Mouse (Mus musculus): ENCODE data around the gene Nadk2. TPM values are rescaled to one million over a fixed set of nuclear protein-coding genes. Genes with fewer than 3 reads are reported as not detected.

Gene Nadk2
- polyA plus RNA-seq, 1 experiment from 2014 or later: 33.0 TPM

- H3K36me3 ChIP-seq (ENCODE audit: control insufficient read depth, insufficient read depth, low read length): peaks cover 78% of the 10 kb centered on the region
- no peaks in the 10 kb centered on the region for H3K27me3 ChIP-seq (ENCODE audit: control insufficient read depth, insufficient read depth, low read length)
- H3K9ac ChIP-seq (ENCODE audit: low read depth, low read length): no peak overlapping the region
- WGBS: 85% methylated on average over 13 of the region's 13 CpGs
- H3K4me1 ChIP-seq (ENCODE audit: control insufficient read depth, insufficient read depth, low read length): 0 out of 2 replicates have a peak, but pooled peaks cover 3% of the 10 kb centered on the region
- ATAC-seq (ENCODE audit: low FRiP score, low TSS enrichment): no peak
- no peak overlapping the region for H3K4me2 ChIP-seq (replicated peaks; ENCODE audit: low read depth, low read length)
- H3K4me3 ChIP-seq (ENCODE audit: low read length): no peak overlapping the region
- no peak overlapping the region for H3K27ac ChIP-seq (ENCODE audit: low read depth, low read length)
- no peaks in the 10 kb centered on the region for H3K9me3 ChIP-seq (ENCODE audit: control insufficient read depth, low read length)
Measured at GRCm38 (mm10) chr15:9132693-9133443, 61.8 kb downstream of the Nadk2 start.

GRCm38 (mm10) chr15:9134891-9135507, 63.9 kb downstream of the Nadk2 start:
- peaks cover 65% of the 10 kb centered on the region for H3K36me3 ChIP-seq (ENCODE audit: control insufficient read depth, insufficient read depth, low read length)

GRCm38 (mm10) chr15:9139447-9139846, 68.4 kb downstream of the Nadk2 start:
- no peak for ATAC-seq (ENCODE audit: low FRiP score, low TSS enrichment)
- Histone ChIP-seq H3K9ac (ENCODE audit: low read depth, low read length) (peak overlapping the region; percentile 66), H3K4me2 (replicated peaks; ENCODE audit: low read depth, low read length) (peak overlapping the region; percentile 67), H3K27ac (ENCODE audit: low read depth, low read length) (peak overlapping the region; percentile 24; the same call in 1 of the 2 replicates), H3K4me3 (ENCODE audit: low read length) (peak overlapping the region; percentile 75), H3K9me3 (ENCODE audit: control insufficient read depth, low read length) (no peaks in the 10 kb centered on the region), H3K36me3 (ENCODE audit: control insufficient read depth, insufficient read depth, low read length) (peaks cover 34% of the 10 kb centered on the region), H3K27me3 (ENCODE audit: control insufficient read depth, insufficient read depth, low read length) (no peaks in the 10 kb centered on the region), H3K4me1 (ENCODE audit: control insufficient read depth, insufficient read depth, low read length) (peaks cover 14% of the 10 kb centered on the region; the same call in 1 of the 2 replicates)
- 20% methylated on average over 10 of the region's 10 CpGs for WGBS

More at GRCm38 (mm10) chr15:9134891-9135507, 63.9 kb downstream of the Nadk2 start:
- Histone ChIP-seq H3K4me2 (replicated peaks; ENCODE audit: low read depth, low read length) (no peak overlapping the region), H3K4me3 (ENCODE audit: low read length) (no peak overlapping the region), H3K27ac (ENCODE audit: low read depth, low read length) (no peak overlapping the region), H3K4me1 (ENCODE audit: control insufficient read depth, insufficient read depth, low read length) (peaks cover 14% of the 10 kb centered on the region; the same call in 1 of the 2 replicates), H3K9me3 (ENCODE audit: control insufficient read depth, low read length) (no peaks in the 10 kb centered on the region), H3K27me3 (ENCODE audit: control insufficient read depth, insufficient read depth, low read length) (no peaks in the 10 kb centered on the region), H3K9ac (ENCODE audit: low read depth, low read length) (no peak overlapping the region)
- WGBS: 72% methylated on average over 6 of the region's 6 CpGs
- no peak for ATAC-seq (ENCODE audit: low FRiP score, low TSS enrichment)

GRCm38 (mm10) chr15:9140252-9140680, 69.2 kb downstream of the Nadk2 start, which contains the start of gene Lmbrd2:
Gene Lmbrd2, plus strand, starts transcription at chr15:9140550.
- Histone ChIP-seq H3K4me2 (replicated peaks; ENCODE audit: low read depth, low read length) (peak within 1 kb of the TSS; percentile 67), H3K36me3 (ENCODE audit: control insufficient read depth, insufficient read depth, low read length) (peaks cover 26% of the 10 kb centered on the region), H3K9ac (ENCODE audit: low read depth, low read length) (peak within 1 kb of the TSS; percentile 76), H3K9me3 (ENCODE audit: control insufficient read depth, low read length) (no peaks in the 10 kb centered on the region), H3K27me3 (ENCODE audit: control insufficient read depth, insufficient read depth, low read length) (no peaks in the 10 kb centered on the region), H3K27ac (ENCODE audit: low read depth, low read length) (peak within 1 kb of the TSS; percentile 66), H3K4me1 (ENCODE audit: control insufficient read depth, insufficient read depth, low read length) (peaks cover 11% of the 10 kb centered on the region; the same call in 1 of the 2 replicates), H3K4me3 (ENCODE audit: low read length) (peak within 1 kb of the TSS; percentile 75)
- ATAC-seq (ENCODE audit: low FRiP score, low TSS enrichment): peak; percentile 98
- 1% methylated on average over 34 of the region's 34 CpGs for WGBS

DNA sequence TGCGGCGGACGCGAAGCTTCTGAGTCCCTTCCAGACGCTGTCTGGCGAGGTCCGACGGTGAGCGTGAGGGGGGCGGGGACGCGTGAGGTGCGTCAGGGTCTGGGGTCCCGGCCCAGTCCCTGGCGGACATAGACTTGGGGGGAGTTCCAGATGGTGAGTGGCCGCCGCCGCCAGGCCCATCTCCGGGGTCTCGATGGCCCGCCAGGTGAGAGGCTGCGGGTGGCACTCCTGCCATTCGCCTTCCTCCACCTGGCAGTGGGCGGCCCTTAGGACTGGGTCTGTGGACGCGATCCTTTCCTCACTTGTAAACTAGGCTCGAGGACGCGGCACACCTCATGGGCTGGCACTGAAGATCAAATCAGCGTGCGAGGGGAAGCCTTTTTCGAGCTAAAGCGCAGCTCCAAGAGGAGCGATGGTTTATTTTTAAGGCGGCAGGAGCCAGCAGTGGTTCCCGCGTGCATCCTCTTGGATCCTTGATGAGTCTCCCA, 69.7 kb downstream of the Nadk2 start:
- Histone ChIP-seq H3K4me2 (replicated peaks; ENCODE audit: low read depth, low read length) (peak overlapping the region; percentile 52), H3K27ac (ENCODE audit: low read depth, low read length) (peak overlapping the region; percentile 66), H3K36me3 (ENCODE audit: control insufficient read depth, insufficient read depth, low read length) (peaks cover 24% of the 10 kb centered on the region), H3K9ac (ENCODE audit: low read depth, low read length) (peak overlapping the region; percentile 76), H3K9me3 (ENCODE audit: control insufficient read depth, low read length) (no peaks in the 10 kb centered on the region), H3K4me3 (ENCODE audit: low read length) (peak overlapping the region; percentile 75), H3K4me1 (ENCODE audit: control insufficient read depth, insufficient read depth, low read length) (peaks cover 11% of the 10 kb centered on the region; the same call in 1 of the 2 replicates), H3K27me3 (ENCODE audit: control insufficient read depth, insufficient read depth, low read length) (no peaks in the 10 kb centered on the region)
- WGBS: under 1% methylated on average over 35 of the region's 37 CpGs
- peak; percentile 91 for ATAC-seq (ENCODE audit: low FRiP score, low TSS enrichment)

DNA sequence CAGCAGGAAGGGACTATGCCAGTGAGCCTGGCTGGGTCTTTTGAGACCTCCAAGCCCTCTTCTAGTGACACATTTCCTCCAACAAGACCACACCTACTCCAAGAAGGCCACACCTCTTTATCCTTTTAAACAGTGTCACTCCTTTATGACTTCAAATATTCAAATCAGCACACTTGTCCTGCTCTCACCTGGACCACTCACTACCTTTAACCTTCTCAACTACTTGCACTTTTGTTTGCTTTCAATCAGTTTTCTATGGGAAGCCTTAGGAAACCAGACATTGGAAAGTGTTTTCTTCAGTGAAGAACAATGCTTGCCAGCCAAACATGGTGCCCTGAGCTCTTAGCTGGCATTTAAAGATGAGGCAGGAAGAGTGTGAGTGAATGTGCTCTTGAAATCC, 84.3 kb downstream of the Nadk2 start, which contains the start of gene Skp2:
Skp2 (minus strand) TSS at position 101 of the 400 bp plus-strand sequence.
- H3K4me1 ChIP-seq (ENCODE audit: control insufficient read depth, insufficient read depth, low read length): no peaks in the 10 kb centered on the region
- H3K4me2 ChIP-seq (replicated peaks; ENCODE audit: low read depth, low read length): no peak within 1 kb of the TSS
- H3K27ac ChIP-seq (ENCODE audit: low read depth, low read length): no peak within 1 kb of the TSS
- no peak within 1 kb of the TSS for H3K4me3 ChIP-seq (ENCODE audit: low read length)
- no peak within 1 kb of the TSS for H3K9ac ChIP-seq (ENCODE audit: low read depth, low read length)
- H3K27me3 ChIP-seq (ENCODE audit: control insufficient read depth, insufficient read depth, low read length): no peaks in the 10 kb centered on the region
- no peak for ATAC-seq (ENCODE audit: low FRiP score, low TSS enrichment)
- peaks cover 26% of the 10 kb centered on the region for H3K36me3 ChIP-seq (ENCODE audit: control insufficient read depth, insufficient read depth, low read length)
- no peaks in the 10 kb centered on the region for H3K9me3 ChIP-seq (ENCODE audit: control insufficient read depth, low read length)

Other genes starting within 250 kb of the Nadk2 start
- gene Ranbp3l, start 103.3 kb upstream of the Nadk2 start, polyA plus RNA-seq (2014; fragmentation: Nextera tagmentation; extraction: Ambion mirVana): 0.69 and 1.2 TPM in 2 replicates
- gene Lmbrd2, start 69.3 kb downstream of the Nadk2 start, polyA plus RNA-seq (2014; fragmentation: Nextera tagmentation; extraction: Ambion mirVana): 5.8 and 5.9 TPM in 2 replicates
- gene Skp2, start 84.2 kb downstream of the Nadk2 start, polyA plus RNA-seq (2014; fragmentation: Nextera tagmentation; extraction: Ambion mirVana): 73.2 and 104 TPM in 2 replicates
- gene Ugt3a1, start 205.6 kb downstream of the Nadk2 start, polyA plus RNA-seq (2014; fragmentation: Nextera tagmentation; extraction: Ambion mirVana): not detected in 2 replicates

Measured in kidney, embryonic 14.5 days (tissue).